Mouse (Mus musculus): Measurements from ENCODE around the gene Parm1. TPM values are rescaled to one million over a fixed set of nuclear protein-coding genes. Genes with fewer than 3 reads are reported as not detected.

The Parm1 gene
- total and polyA plus RNA-seq, 2 experiments from 2014 or later = 8.8 to 13.1 TPM

- no peak for TF ChIP-seq CTCF (IDR thresholded peaks at IDR 0.05)
- H3K27me3 ChIP-seq (ENCODE audit: insufficient read depth, low read length) = no peaks in the 10 kb centered on the region
- H3K9me3 ChIP-seq (ENCODE audit: low read length) = no peaks in the 10 kb centered on the region
- no peak for ATAC-seq (ENCODE audit: low FRiP score)
- H3K4me1 ChIP-seq (ENCODE audit: insufficient read depth, low read length) = no peaks in the 10 kb centered on the region
- no peak for DNase-seq (ENCODE audit: low spot score)
- H3K9ac ChIP-seq (replicated peaks; ENCODE audit: low read length, poor library complexity, severe bottlenecking) = no peak overlapping the region
- H3K4me2 ChIP-seq (ENCODE audit: low read depth, low read length, poor library complexity, severe bottlenecking) = no peak overlapping the region
- H3K36me3 ChIP-seq (ENCODE audit: insufficient read depth, low read length) = no peaks in the 10 kb centered on the region
- no peak overlapping the region for H3K4me3 ChIP-seq (ENCODE audit: low read depth, low read length)
- WGBS = 87% methylated on average over 3 of the region's 3 CpGs
- H3K27ac ChIP-seq (ENCODE audit: low read depth, low read length) = no peak overlapping the region
These were observed 94.2 kb downstream of the Parm1 start for GRCm38 (mm10) chr5:91611589-91611988.

- 91% methylated on average over 11 of the region's 11 CpGs for WGBS
- H3K9ac ChIP-seq (replicated peaks; ENCODE audit: low read length, poor library complexity, severe bottlenecking) = no peak overlapping the region
- no peaks in the 10 kb centered on the region for H3K9me3 ChIP-seq (ENCODE audit: low read length)
- TF ChIP-seq CTCF (IDR thresholded peaks at IDR 0.05) = no peak
- H3K4me3 ChIP-seq (ENCODE audit: low read depth, low read length) = no peak overlapping the region
- DNase-seq (ENCODE audit: low spot score) (no peak), ATAC-seq (ENCODE audit: low FRiP score) (no peak)
- H3K27me3 ChIP-seq (ENCODE audit: insufficient read depth, low read length) = no peaks in the 10 kb centered on the region
- no peak overlapping the region for H3K4me2 ChIP-seq (ENCODE audit: low read depth, low read length, poor library complexity, severe bottlenecking)
- no peaks in the 10 kb centered on the region for H3K4me1 ChIP-seq (ENCODE audit: insufficient read depth, low read length)
- H3K27ac ChIP-seq (ENCODE audit: low read depth, low read length) = no peak overlapping the region
- H3K36me3 ChIP-seq (ENCODE audit: insufficient read depth, low read length) = no peaks in the 10 kb centered on the region
These were observed 100.2 kb downstream of the Parm1 start for GRCm38 (mm10) chr5:91617331-91618233.

- DNase-seq (ENCODE audit: low spot score) (no peak), ATAC-seq (ENCODE audit: low FRiP score) (no peak)
- Histone ChIP-seq H3K27me3 (ENCODE audit: insufficient read depth, low read length) (no peaks in the 10 kb centered on the region), H3K36me3 (ENCODE audit: insufficient read depth, low read length) (no peaks in the 10 kb centered on the region), H3K9ac (replicated peaks; ENCODE audit: low read length, poor library complexity, severe bottlenecking) (no peak overlapping the region), H3K4me1 (ENCODE audit: insufficient read depth, low read length) (no peaks in the 10 kb centered on the region), H3K27ac (ENCODE audit: low read depth, low read length) (no peak overlapping the region), H3K4me2 (ENCODE audit: low read depth, low read length, poor library complexity, severe bottlenecking) (no peak overlapping the region), H3K4me3 (ENCODE audit: low read depth, low read length) (no peak overlapping the region), H3K9me3 (ENCODE audit: low read length) (no peaks in the 10 kb centered on the region)
- WGBS = 64% methylated on average over 4 of the region's 4 CpGs
- no peak for TF ChIP-seq CTCF (IDR thresholded peaks at IDR 0.05)
These were observed 101.3 kb downstream of the Parm1 start for GRCm38 (mm10) chr5:91618661-91619173.

GRCm38 (mm10) chr5:91621197-91621596 is 103.8 kb downstream of the Parm1 start:
- H3K4me1 ChIP-seq (ENCODE audit: insufficient read depth, low read length) = no peaks in the 10 kb centered on the region
- H3K4me2 ChIP-seq (ENCODE audit: low read depth, low read length, poor library complexity, severe bottlenecking) = no peak overlapping the region
- 88% methylated on average over 6 of the region's 6 CpGs for WGBS
- H3K4me3 ChIP-seq (ENCODE audit: low read depth, low read length) = no peak overlapping the region
- H3K27ac ChIP-seq (ENCODE audit: low read depth, low read length) = no peak overlapping the region
- H3K36me3 ChIP-seq (ENCODE audit: insufficient read depth, low read length) = no peaks in the 10 kb centered on the region
- ATAC-seq (ENCODE audit: low FRiP score) (no peak), DNase-seq (ENCODE audit: low spot score) (no peak)
- H3K9me3 ChIP-seq (ENCODE audit: low read length) = no peaks in the 10 kb centered on the region
- H3K9ac ChIP-seq (replicated peaks; ENCODE audit: low read length, poor library complexity, severe bottlenecking) = no peak overlapping the region
- TF ChIP-seq CTCF (IDR thresholded peaks at IDR 0.05) = no peak
- H3K27me3 ChIP-seq (ENCODE audit: insufficient read depth, low read length) = no peaks in the 10 kb centered on the region

- Histone ChIP-seq H3K9me3 (ENCODE audit: low read length) (no peaks in the 10 kb centered on the region), H3K4me3 (ENCODE audit: low read depth, low read length) (no peak overlapping the region), H3K4me2 (ENCODE audit: low read depth, low read length, poor library complexity, severe bottlenecking) (no peak overlapping the region), H3K4me1 (ENCODE audit: insufficient read depth, low read length) (no peaks in the 10 kb centered on the region), H3K27ac (ENCODE audit: low read depth, low read length) (no peak overlapping the region), H3K27me3 (ENCODE audit: insufficient read depth, low read length) (no peaks in the 10 kb centered on the region), H3K36me3 (ENCODE audit: insufficient read depth, low read length) (no peaks in the 10 kb centered on the region), H3K9ac (replicated peaks; ENCODE audit: low read length, poor library complexity, severe bottlenecking) (no peak overlapping the region)
- ATAC-seq (ENCODE audit: low FRiP score) (no peak), DNase-seq (ENCODE audit: low spot score) (no peak)
- no peak for TF ChIP-seq CTCF (IDR thresholded peaks at IDR 0.05)
- 88% methylated on average over 7 of the region's 7 CpGs for WGBS
These were observed 109.4 kb downstream of the Parm1 start for GRCm38 (mm10) chr5:91626823-91627222.

- no peak overlapping the region for H3K4me3 ChIP-seq (ENCODE audit: low read depth, low read length)
- ATAC-seq (ENCODE audit: low FRiP score) (no peak), DNase-seq (ENCODE audit: low spot score) (no peak)
- no peak for TF ChIP-seq CTCF (IDR thresholded peaks at IDR 0.05)
- H3K4me2 ChIP-seq (ENCODE audit: low read depth, low read length, poor library complexity, severe bottlenecking) = no peak overlapping the region
- H3K9me3 ChIP-seq (ENCODE audit: low read length) = no peaks in the 10 kb centered on the region
- H3K27ac ChIP-seq (ENCODE audit: low read depth, low read length) = no peak overlapping the region
- H3K4me1 ChIP-seq (ENCODE audit: insufficient read depth, low read length) = no peaks in the 10 kb centered on the region
- WGBS = 68% methylated on average over 5 of the region's 5 CpGs
- no peaks in the 10 kb centered on the region for H3K36me3 ChIP-seq (ENCODE audit: insufficient read depth, low read length)
- H3K27me3 ChIP-seq (ENCODE audit: insufficient read depth, low read length) = no peaks in the 10 kb centered on the region
- no peak overlapping the region for H3K9ac ChIP-seq (replicated peaks; ENCODE audit: low read length, poor library complexity, severe bottlenecking)
These were observed 112.1 kb downstream of the Parm1 start for GRCm38 (mm10) chr5:91629472-91629871.

Measured in midbrain, postnatal 0 days (tissue).